Mouse (Mus musculus) kidney, adult 2 months (tissue): Measurements from ENCODE around the gene Eif2ak1.

Experiments used
- CTCF ChIP-seq: fragments of 200-500 bp; conservative IDR thresholded peaks from 2 replicates; pipeline ENCODE4 v1.5.1; 2011; ENCODE audit warnings: low read depth, mild to moderate bottlenecking, control low read depth, low read length, moderate library complexity, mixed read lengths; ENCODE audit not compliant: insufficient read depth, insufficient read length
- POLR2A ChIP-seq: fragments of 200-500 bp; IDR thresholded peaks from one replicate; pipeline ENCODE4 v1.6.1; 2011; ENCODE audit warnings: low read depth, low read length, control low read depth

DNA sequence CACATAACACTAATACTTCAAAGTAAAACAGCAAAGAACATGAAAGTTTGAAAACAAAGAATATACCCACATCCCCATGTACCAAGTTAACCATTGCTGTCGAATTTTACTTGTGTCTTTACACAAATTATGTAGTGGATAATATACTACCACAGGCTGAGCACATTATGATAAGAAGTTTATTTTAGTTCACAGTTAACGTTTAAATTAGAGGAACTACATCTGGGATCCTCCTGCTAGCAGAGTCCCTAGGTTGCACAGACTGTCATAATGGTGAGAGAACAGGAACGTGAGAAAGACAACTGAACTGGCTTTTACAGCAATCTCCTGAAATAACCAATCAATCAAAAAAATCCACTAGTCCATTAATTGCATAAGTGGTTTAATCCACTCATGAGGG is 10.3 kb upstream of the Eif2ak1 start:
- TF ChIP-seq CTCF (no peak), POLR2A (no peak)
